Mouse (Mus musculus) liver, embryonic 14.5 days (tissue): ENCODE data around the gene Auh. TPM values are rescaled to one million over a fixed set of nuclear protein-coding genes. Genes with fewer than 3 reads are reported as not detected.

Experiments used
- ATAC-seq: fragments of 200-750 bp; cut with Nextera tagmentation; 2 replicates; pipeline ENCODE4 v1.8.0; 2017; ENCODE audit warnings: moderate number of reproducible peaks, mild to moderate bottlenecking, moderate library complexity; ENCODE audit not compliant: insufficient read depth
- DNase-seq, 3 experiments: peaks; one replicate each; pipeline ENCODE4 v3.0.0-alpha.2; 2012 to 2013; ENCODE audit warnings: low read depth in 3 of 3, low spot score in 3 of 3
- H3K27ac ChIP-seq: fragments of 300-500 bp; sonication (generic); 2 replicates; pipeline ENCODE4 v1.5.1; 2014; ENCODE audit warnings: moderate library complexity, mild to moderate bottlenecking, control low read depth, inconsistent platforms
- H3K27me3 ChIP-seq: fragments of 300-500 bp; sonication (generic); 2 replicates; pipeline ENCODE4 v1.6.1; 2014; ENCODE audit warnings: mild to moderate bottlenecking, low read length, moderate library complexity; ENCODE audit not compliant: control insufficient read depth, insufficient read depth
- H3K36me3 ChIP-seq: fragments of 300-500 bp; sonication (generic); replicated peaks from 2 replicates; pipeline ENCODE4 v1.6.1; 2014; ENCODE audit warnings: low read depth; ENCODE audit not compliant: control insufficient read depth, insufficient read depth
- H3K4me1 ChIP-seq, 2 experiments: fragments of 200-500 bp in 1 of 2; fragments of 300-500 bp in 1 of 2; sonication (generic) in 1 of 2; replicated peaks; 2 replicates each; pipeline ENCODE4 v1.6.1; 2012 to 2014; ENCODE audit warnings: antibody characterized with exemption in 1 of 2, inconsistent platforms in 1 of 2, low read length in 1 of 2; ENCODE audit not compliant: control insufficient read depth in 2 of 2, insufficient read depth in 2 of 2
- H3K4me2 ChIP-seq: fragments of 300-500 bp; sonication (generic); 2 replicates; pipeline ENCODE4 v1.6.1; 2014; ENCODE audit warnings: low read depth, mild to moderate bottlenecking, control low read depth, moderate library complexity
- H3K4me3 ChIP-seq, 2 experiments: fragments of 200-500 bp in 1 of 2; fragments of 300-500 bp in 1 of 2; sonication (generic) in 1 of 2; 2 replicates each; pipeline ENCODE4 v1.5.1; 2012 to 2014; ENCODE audit warnings: low read depth in 2 of 2, low read length in 2 of 2, mild to moderate bottlenecking in 2 of 2, control low read depth in 1 of 2, inconsistent platforms in 1 of 2, moderate library complexity in 1 of 2; ENCODE audit not compliant: insufficient read depth in 1 of 2
- H3K9ac ChIP-seq: fragments of 300-500 bp; sonication (generic); replicated peaks from 2 replicates; pipeline ENCODE4 v1.6.1; 2014; ENCODE audit warnings: mild to moderate bottlenecking, control low read depth, moderate library complexity
- H3K9me3 ChIP-seq: fragments of 300-500 bp; sonication (generic); 2 replicates; pipeline ENCODE4 v1.6.1; 2016; ENCODE audit warnings: low read length, mixed read lengths; ENCODE audit not compliant: control insufficient read depth
- CTCF ChIP-seq: IDR thresholded peaks from 2 replicates; pipeline ENCODE4 v1.5.1; 2016; ENCODE audit warnings: antibody characterized with exemption, low read depth, control low read depth
- EP300 ChIP-seq: IDR thresholded peaks from 2 replicates; pipeline ENCODE4 v1.6.1; 2016; ENCODE audit warnings: antibody characterized with exemption, low read depth
- WGBS: fragments of 180-500 bp; shearing (Covaris S2); extraction: QIAGEN DNeasy Blood & Tissue Kit; methylation state at CpG from one replicate; pipeline ENCODE4 v1.1.7; 2014; ENCODE audit not compliant: insufficient replicate concordance; 5-methylcytosine and 5-hydroxymethylcytosine counted together
- polyA plus RNA-seq, 2 experiments: library from polyadenylated mRNA; depleted of rRNA in 1 of 2; stranded (reverse) in 1 of 2; unstranded in 1 of 2; fragments of >200 nt; fragmentation: Nextera tagmentation in 1 of 2; extraction: Ambion mirVana in 1 of 2; gene quantifications; 2 replicates each; pipeline versions ENCODE4 v1.2.1 to v1.2.3; 2012 to 2014

Gene Auh
- polyA plus RNA-seq, 2 experiments, result 16.1 to 26.5 TPM

DNA sequence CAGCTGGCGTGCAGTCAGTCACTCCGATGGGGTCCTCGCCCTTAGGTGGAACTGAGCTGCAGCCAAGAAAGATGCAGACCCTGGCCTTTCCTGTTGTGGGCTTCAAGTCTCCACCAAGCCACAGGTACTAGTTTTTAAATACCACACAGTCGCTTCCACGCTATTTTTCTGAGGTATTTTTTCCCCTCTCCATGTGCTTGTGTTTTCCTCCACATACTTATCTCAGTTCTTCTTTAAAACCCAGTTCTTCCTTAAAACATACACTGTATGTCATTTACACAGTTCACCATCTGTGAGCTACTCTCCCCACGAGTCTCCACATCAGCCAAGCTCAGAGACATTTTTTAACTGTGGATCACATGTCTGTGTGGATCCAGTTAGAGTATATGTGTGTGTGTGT lies 41.4 kb upstream of the Auh start:
- TF ChIP-seq CTCF (no peak), EP300 (no peak)
- H3K27ac ChIP-seq, result no peak overlapping the region
- no peak overlapping the region for H3K4me2 ChIP-seq
- ATAC-seq (no peak), DNase-seq (no peak)
- no peaks in the 10 kb centered on the region for H3K9me3 ChIP-seq
- no peaks in the 10 kb centered on the region for H3K36me3 ChIP-seq
- H3K4me1 ChIP-seq, result peaks cover 0 to 7% of the 10 kb centered on the region in 2 experiments; a peak in 1 of 4 replicates
- 52% methylated on average over 6 of the region's 6 CpGs for WGBS
- H3K9ac ChIP-seq, result no peak overlapping the region
- no peaks in the 10 kb centered on the region for H3K27me3 ChIP-seq
- H3K4me3 ChIP-seq, result no peak overlapping the region

GRCm38 (mm10) chr13:52962922-52963321 lies 33.4 kb upstream of the Auh start:
- no peak overlapping the region for H3K4me3 ChIP-seq
- WGBS, result 54% methylated on average over 4 of the region's 4 CpGs
- no peak for TF ChIP-seq CTCF
- no peak for TF ChIP-seq EP300
- no peak overlapping the region for H3K9ac ChIP-seq
- no peaks in the 10 kb centered on the region for H3K9me3 ChIP-seq
- DNase-seq, result no peak
- H3K27me3 ChIP-seq, result no peaks in the 10 kb centered on the region
- no peak overlapping the region for H3K27ac ChIP-seq
- no peak for ATAC-seq
- H3K36me3 ChIP-seq, result no peaks in the 10 kb centered on the region
- no peaks in the 10 kb centered on the region for H3K4me1 ChIP-seq
- H3K4me2 ChIP-seq, result no peak overlapping the region

GRCm38 (mm10) chr13:52962361-52962760 lies 32.9 kb upstream of the Auh start:
- ATAC-seq, result no peak
- no peak overlapping the region for H3K27ac ChIP-seq
- H3K4me3 ChIP-seq, result no peak overlapping the region
- 47% methylated on average over 6 of the region's 6 CpGs for WGBS
- H3K4me2 ChIP-seq, result no peak overlapping the region
- H3K27me3 ChIP-seq, result no peaks in the 10 kb centered on the region
- no peak for TF ChIP-seq EP300
- DNase-seq, result no peak
- no peaks in the 10 kb centered on the region for H3K36me3 ChIP-seq
- no peaks in the 10 kb centered on the region for H3K9me3 ChIP-seq
- H3K9ac ChIP-seq, result no peak overlapping the region
- H3K4me1 ChIP-seq, result no peaks in the 10 kb centered on the region

GRCm38 (mm10) chr13:52953779-52954553 lies 24.5 kb upstream of the Auh start:
- WGBS, result 60% methylated on average over 6 of the region's 6 CpGs
- no peak for DNase-seq
- H3K36me3 ChIP-seq, result no peaks in the 10 kb centered on the region
- no peaks in the 10 kb centered on the region for H3K27me3 ChIP-seq
- no peak overlapping the region for H3K9ac ChIP-seq
- no peak overlapping the region for H3K4me3 ChIP-seq
- no peaks in the 10 kb centered on the region for H3K9me3 ChIP-seq
- no peaks in the 10 kb centered on the region for H3K4me1 ChIP-seq
- no peak for ATAC-seq
- no peak overlapping the region for H3K4me2 ChIP-seq
- H3K27ac ChIP-seq, result no peak overlapping the region
- TF ChIP-seq EP300 (no peak), CTCF (no peak)

GRCm38 (mm10) chr13:52949211-52949610 lies 19.7 kb upstream of the Auh start:
- DNase-seq, result no peak
- H3K27me3 ChIP-seq, result no peaks in the 10 kb centered on the region
- WGBS, result 65% methylated on average over 3 of the region's 3 CpGs
- no peak for TF ChIP-seq EP300
- no peak for TF ChIP-seq CTCF
- no peak overlapping the region for H3K4me2 ChIP-seq
- H3K36me3 ChIP-seq, result no peaks in the 10 kb centered on the region
- no peaks in the 10 kb centered on the region for H3K9me3 ChIP-seq
- H3K27ac ChIP-seq, result no peak overlapping the region
- H3K4me1 ChIP-seq, result no peaks in the 10 kb centered on the region
- ATAC-seq, result no peak
- no peak overlapping the region for H3K4me3 ChIP-seq
- H3K9ac ChIP-seq, result no peak overlapping the region
